Mouse (Mus musculus) liver, embryonic 13.5 days (tissue): ENCODE measurements around the gene Ifnlr1. TPM values are rescaled to one million over a fixed set of nuclear protein-coding genes. Genes with fewer than 3 reads are reported as not detected.

Experiments used
- ATAC-seq: fragments of 200-750 bp; cut with Nextera tagmentation; 2 replicates; pipeline ENCODE4 v1.8.0; 2017; ENCODE audit warnings: low read depth, mild to moderate bottlenecking, moderate number of reproducible peaks, moderate library complexity
- DNase-seq: peaks from one replicate; pipeline ENCODE4 v3.0.0; 2022
- H3K27ac ChIP-seq: fragments of 300-500 bp; sonication (generic); 2 replicates; pipeline ENCODE4 v1.5.1; 2015; ENCODE audit warnings: moderate library complexity, mild to moderate bottlenecking, inconsistent platforms
- H3K27me3 ChIP-seq: fragments of 300-500 bp; sonication (generic); 2 replicates; pipeline ENCODE4 v1.6.1; 2015; ENCODE audit warnings: mild to moderate bottlenecking, inconsistent platforms
- H3K36me3 ChIP-seq: fragments of 300-500 bp; sonication (generic); 2 replicates; pipeline ENCODE4 v1.6.1; 2015; ENCODE audit warnings: mild to moderate bottlenecking, inconsistent platforms
- H3K4me1 ChIP-seq: fragments of 300-500 bp; sonication (generic); replicated peaks from 2 replicates; pipeline ENCODE4 v1.6.1; 2015; ENCODE audit warnings: inconsistent platforms
- H3K4me2 ChIP-seq: fragments of 300-500 bp; sonication (generic); 2 replicates; pipeline ENCODE4 v1.6.1; 2015; ENCODE audit warnings: inconsistent platforms, mild to moderate bottlenecking, moderate library complexity
- H3K4me3 ChIP-seq: fragments of 300-500 bp; sonication (generic); replicated peaks from 2 replicates; pipeline ENCODE4 v1.5.1; 2015; ENCODE audit warnings: mild to moderate bottlenecking, inconsistent platforms
- H3K9ac ChIP-seq: fragments of 300-500 bp; sonication (generic); 2 replicates; pipeline ENCODE4 v1.6.1; 2015; ENCODE audit warnings: mild to moderate bottlenecking, inconsistent platforms
- H3K9me3 ChIP-seq: fragments of 300-500 bp; sonication (generic); replicated peaks from 2 replicates; pipeline ENCODE4 v1.6.1; 2016; ENCODE audit warnings: inconsistent platforms
- WGBS: fragments of 180-500 bp; shearing (Covaris S2); methylation state at CpG from one replicate; pipeline ENCODE4 v1.1.7; 2015; ENCODE audit not compliant: insufficient replicate concordance; 5-methylcytosine and 5-hydroxymethylcytosine counted together
- polyA plus RNA-seq: library from polyadenylated mRNA; unstranded; fragments of >200 nt; fragmentation: Nextera tagmentation; extraction: Ambion mirVana; gene quantifications from 2 replicates; pipeline ENCODE4 v1.2.1, GENCODE M21; 2015

Ifnlr1 gene
- polyA plus RNA-seq, 1 experiment from 2014 or later: 0.05 TPM

- H3K27ac ChIP-seq: no peak overlapping the region
- peaks cover 8% of the 10 kb centered on the region for H3K4me1 ChIP-seq
- no peak overlapping the region for H3K4me3 ChIP-seq
- WGBS: 65% methylated on average over 17 of the region's 17 CpGs
- H3K27me3 ChIP-seq: 0 out of 2 replicates have a peak, but pooled peaks cover 4% of the 10 kb centered on the region
- DNase-seq: no peak
- no peak for ATAC-seq
- H3K36me3 ChIP-seq: no peaks in the 10 kb centered on the region
- no peak overlapping the region for H3K4me2 ChIP-seq
- no peak overlapping the region for H3K9ac ChIP-seq
- H3K9me3 ChIP-seq: no peaks in the 10 kb centered on the region
These were observed 36.6 kb downstream of the Ifnlr1 start for GRCm38 (mm10) chr4:135722540-135723290.

GRCm38 (mm10) chr4:135726416-135726815 lies 40.3 kb downstream of the Ifnlr1 start:
- WGBS: 68% methylated on average over 11 of the region's 11 CpGs
- DNase-seq (no peak), ATAC-seq (no peak)
- Histone ChIP-seq H3K9ac (no peak overlapping the region), H3K27me3 (peaks cover 27% of the 10 kb centered on the region; the same call in 1 of the 2 replicates), H3K9me3 (no peaks in the 10 kb centered on the region), H3K27ac (no peak overlapping the region), H3K36me3 (no peaks in the 10 kb centered on the region), H3K4me2 (no peak overlapping the region), H3K4me3 (no peak overlapping the region), H3K4me1 (peaks cover 29% of the 10 kb centered on the region)

DNA sequence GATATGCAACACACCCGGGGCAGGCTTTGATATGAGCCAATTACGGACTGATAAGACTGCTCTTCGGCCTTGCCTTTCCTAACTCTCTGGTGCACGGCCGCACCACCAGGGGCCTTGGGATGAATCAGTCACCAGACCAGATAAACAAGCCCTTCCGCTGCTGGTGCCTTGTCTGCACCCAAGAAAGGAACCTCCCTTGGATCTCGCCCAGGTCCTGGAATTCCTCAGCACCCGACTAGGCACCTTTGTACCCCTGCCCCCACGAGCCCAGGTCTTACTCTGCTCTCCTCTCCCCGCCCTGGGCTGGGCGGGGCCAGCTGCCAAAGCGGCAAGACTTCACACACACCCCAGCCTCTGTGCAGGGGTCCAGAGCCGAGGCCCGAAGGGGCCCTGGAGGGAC lies 41.7 kb downstream of the Ifnlr1 start, which contains the start of gene Il22ra1:
Gene Il22ra1, plus strand, starts transcription at position 356 of the 400 bp plus-strand sequence.
- Histone ChIP-seq H3K4me2 (peak within 1 kb of the TSS; percentile 62), H3K27me3 (peaks cover 27% of the 10 kb centered on the region; the same call in 1 of the 2 replicates), H3K4me1 (peaks cover 29% of the 10 kb centered on the region), H3K27ac (no peak within 1 kb of the TSS), H3K9ac (peak within 1 kb of the TSS; percentile 57), H3K9me3 (no peaks in the 10 kb centered on the region), H3K36me3 (no peaks in the 10 kb centered on the region), H3K4me3 (peak within 1 kb of the TSS; percentile 49)
- ATAC-seq (peak; percentile 74), DNase-seq (no peak)
- WGBS: 9% methylated on average over 14 of the region's 14 CpGs

- Histone ChIP-seq H3K4me2 (no peak overlapping the region), H3K9ac (no peak overlapping the region), H3K27ac (no peak overlapping the region; the same call in 1 of the 2 replicates), H3K4me3 (no peak overlapping the region), H3K4me1 (peaks cover 29% of the 10 kb centered on the region), H3K9me3 (peaks cover 6% of the 10 kb centered on the region; the same call in 1 of the 2 replicates), H3K27me3 (peaks cover 27% of the 10 kb centered on the region; the same call in 1 of the 2 replicates), H3K36me3 (peaks cover 12% of the 10 kb centered on the region)
- ATAC-seq (no peak), DNase-seq (no peak)
- WGBS: 65% methylated on average over 9 of the region's 9 CpGs
These were observed 44.1 kb downstream of the Ifnlr1 start for GRCm38 (mm10) chr4:135730204-135730603.

DNA sequence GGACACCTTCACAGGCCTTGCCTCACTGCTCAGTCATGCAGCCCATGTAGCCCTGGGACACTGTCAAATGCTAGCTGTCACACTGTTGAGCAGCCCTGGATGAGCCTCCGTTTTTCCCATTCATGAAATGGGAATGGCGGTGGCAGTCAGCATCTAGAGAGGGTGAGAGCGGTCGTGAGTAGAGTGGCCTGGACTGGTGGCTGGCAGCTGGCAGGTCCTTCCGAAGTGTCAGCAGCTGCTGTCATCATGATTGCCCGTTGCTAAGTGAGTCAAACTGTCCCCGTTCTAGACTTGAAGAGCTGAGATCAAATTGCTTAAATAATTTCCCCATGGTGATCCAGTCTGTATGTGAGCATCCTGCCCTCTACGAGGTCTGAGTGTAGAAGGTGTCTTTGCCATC lies 44.9 kb downstream of the Ifnlr1 start:
- no peak overlapping the region for H3K27ac ChIP-seq

GRCm38 (mm10) chr4:135733901-135734300 lies 47.8 kb downstream of the Ifnlr1 start:
- Histone ChIP-seq H3K4me1 (peaks cover 23% of the 10 kb centered on the region), H3K36me3 (peaks cover 13% of the 10 kb centered on the region), H3K27me3 (peaks cover 20% of the 10 kb centered on the region; the same call in 1 of the 2 replicates), H3K4me2 (no peak overlapping the region), H3K27ac (no peak overlapping the region), H3K9me3 (peaks cover 6% of the 10 kb centered on the region; the same call in 1 of the 2 replicates), H3K4me3 (no peak overlapping the region), H3K9ac (no peak overlapping the region)
- ATAC-seq: no peak
- DNase-seq: no peak
- 88% methylated on average over 14 of the region's 14 CpGs for WGBS

More for the DNA sequence above, 44.9 kb downstream of the Ifnlr1 start:
- no peak for ATAC-seq
- DNase-seq: no peak
- peaks cover 6% of the 10 kb centered on the region; the same call in 1 of the 2 replicates for H3K9me3 ChIP-seq
- no peak overlapping the region for H3K4me2 ChIP-seq
- peaks cover 27% of the 10 kb centered on the region; the same call in 1 of the 2 replicates for H3K27me3 ChIP-seq
- H3K4me1 ChIP-seq: peaks cover 29% of the 10 kb centered on the region
- H3K9ac ChIP-seq: no peak overlapping the region
- WGBS: 74% methylated on average over 8 of the region's 8 CpGs
- no peak overlapping the region for H3K4me3 ChIP-seq
- H3K36me3 ChIP-seq: peaks cover 13% of the 10 kb centered on the region

DNA sequence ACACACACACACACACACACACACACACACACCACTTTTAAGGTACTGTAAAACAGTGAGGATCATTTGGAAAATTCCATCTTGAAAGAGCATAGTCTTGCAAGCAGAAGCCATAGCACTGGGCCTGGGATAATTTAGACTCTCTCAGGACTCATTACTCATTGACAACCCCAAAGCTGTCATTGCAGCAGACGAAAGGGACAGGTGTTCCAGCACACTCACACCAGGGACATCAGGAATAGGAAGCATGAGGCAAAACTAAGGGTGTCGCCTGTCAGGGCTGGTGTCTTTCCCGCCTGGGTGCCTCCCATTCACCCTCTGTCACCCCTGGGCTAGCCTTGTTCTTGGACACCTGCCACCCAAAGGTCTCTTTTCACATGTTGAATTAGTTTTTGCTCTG lies 50.8 kb downstream of the Ifnlr1 start:
- DNase-seq (no peak), ATAC-seq (no peak)
- WGBS: 74% methylated on average over 3 of the region's 3 CpGs
- H3K27ac ChIP-seq: no peak overlapping the region
- peaks cover 6% of the 10 kb centered on the region; the same call in 1 of the 2 replicates for H3K9me3 ChIP-seq
- H3K27me3 ChIP-seq: no peaks in the 10 kb centered on the region
- H3K36me3 ChIP-seq: peaks cover 13% of the 10 kb centered on the region
- H3K9ac ChIP-seq: no peak overlapping the region
- H3K4me1 ChIP-seq: peaks cover 28% of the 10 kb centered on the region
- no peak overlapping the region for H3K4me3 ChIP-seq
- no peak overlapping the region for H3K4me2 ChIP-seq

DNA sequence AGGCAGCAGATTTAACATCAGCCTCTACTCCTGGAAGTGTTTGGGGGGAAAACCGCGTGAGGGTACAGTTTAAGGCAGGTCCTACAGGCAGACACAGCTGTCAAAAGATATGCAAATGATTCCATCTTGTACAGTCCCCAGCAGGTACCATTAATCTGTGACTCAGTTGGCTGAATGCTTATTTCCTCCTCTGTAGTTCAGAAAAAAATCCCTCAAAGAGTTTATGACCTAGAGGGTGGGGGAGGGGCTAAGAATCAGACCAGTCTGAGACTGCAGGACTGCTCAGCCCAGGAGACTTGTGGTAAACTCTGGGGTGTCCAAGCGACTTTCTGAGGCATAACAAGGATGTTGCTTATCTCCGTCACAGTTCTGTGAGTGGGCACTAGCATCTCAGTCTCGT lies 52.1 kb downstream of the Ifnlr1 start:
- ATAC-seq (no peak), DNase-seq (no peak)
- Histone ChIP-seq H3K4me1 (peaks cover 37% of the 10 kb centered on the region), H3K36me3 (peaks cover 13% of the 10 kb centered on the region), H3K27me3 (no peaks in the 10 kb centered on the region), H3K4me2 (peak overlapping the region; percentile 44; the same call in 1 of the 2 replicates), H3K4me3 (no peak overlapping the region), H3K9ac (0 out of 2 replicates have a peak overlapping the region, but pooled peaks have one; percentile 41), H3K27ac (peak overlapping the region; percentile 79), H3K9me3 (peaks cover 6% of the 10 kb centered on the region; the same call in 1 of the 2 replicates)
- WGBS: 51% methylated on average over 5 of the region's 5 CpGs

GRCm38 (mm10) chr4:135739148-135739547 lies 53.1 kb downstream of the Ifnlr1 start:
- Histone ChIP-seq H3K36me3 (peaks cover 10% of the 10 kb centered on the region), H3K4me3 (no peak overlapping the region), H3K4me1 (peaks cover 44% of the 10 kb centered on the region), H3K9me3 (peaks cover 4% of the 10 kb centered on the region; the same call in 1 of the 2 replicates), H3K27me3 (no peaks in the 10 kb centered on the region), H3K9ac (peak overlapping the region; percentile 41; the same call in 1 of the 2 replicates), H3K4me2 (peak overlapping the region; percentile 44), H3K27ac (peak overlapping the region; percentile 79)
- ATAC-seq (peak; percentile 68), DNase-seq (peak; percentile 25)
- WGBS: 43% methylated on average over 7 of the region's 7 CpGs

GRCm38 (mm10) chr4:135739672-135740071 lies 53.6 kb downstream of the Ifnlr1 start:
- Histone ChIP-seq H3K9ac (peak overlapping the region; percentile 19; the same call in 1 of the 2 replicates), H3K9me3 (no peaks in the 10 kb centered on the region), H3K27ac (peak overlapping the region; percentile 79), H3K4me2 (peak overlapping the region; percentile 44), H3K36me3 (peaks cover 5% of the 10 kb centered on the region; the same call in 1 of the 2 replicates), H3K4me3 (no peak overlapping the region), H3K4me1 (peaks cover 44% of the 10 kb centered on the region), H3K27me3 (no peaks in the 10 kb centered on the region)
- 51% methylated on average over 14 of the region's 14 CpGs for WGBS
- peak; percentile 91 for ATAC-seq
- peak; percentile 63 for DNase-seq

DNA sequence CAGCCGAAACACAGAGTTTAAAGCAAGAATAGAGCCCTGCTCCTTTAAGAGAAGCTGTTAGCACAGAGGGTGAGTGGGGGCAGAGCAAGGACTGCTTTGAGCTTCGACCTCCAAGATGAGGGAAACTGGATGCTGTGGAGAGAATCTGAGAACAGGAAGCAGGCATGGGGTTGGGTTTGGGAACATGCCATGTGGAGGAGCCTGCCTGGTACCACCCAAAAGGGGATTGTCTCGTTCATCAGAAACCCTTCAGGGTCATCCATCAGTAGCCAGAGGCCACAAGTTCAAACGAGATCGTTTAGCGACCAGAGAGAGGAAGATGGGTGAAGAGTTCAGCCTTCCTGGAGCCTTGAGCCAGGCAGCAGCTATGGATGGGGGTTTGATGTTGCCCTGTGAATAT lies 57.4 kb downstream of the Ifnlr1 start:
- no peaks in the 10 kb centered on the region for H3K9me3 ChIP-seq
- H3K27me3 ChIP-seq: 0 out of 2 replicates have a peak, but pooled peaks cover 5% of the 10 kb centered on the region
- DNase-seq: no peak
- no peak overlapping the region for H3K9ac ChIP-seq
- 54% methylated on average over 6 of the region's 6 CpGs for WGBS
- H3K36me3 ChIP-seq: no peaks in the 10 kb centered on the region
- no peak overlapping the region for H3K27ac ChIP-seq
- H3K4me2 ChIP-seq: no peak overlapping the region
- no peak overlapping the region for H3K4me3 ChIP-seq
- peaks cover 44% of the 10 kb centered on the region for H3K4me1 ChIP-seq
- no peak for ATAC-seq
